Comparison of ENCODE assay signal across 8 mouse cellular contexts in genomic region chr3:96556651-96557635, GRCm38 (mm10). TPM values are rescaled to one million over a fixed set of nuclear protein-coding genes. Genes with fewer than 3 reads are reported as not detected.
DNase-seq lines count a peak whose midpoint lies in the region; ATAC-seq and TF ChIP-seq lines count a peak whose summit lies in the region.

No protein-coding gene starts in this region.

- WGBS in forebrain, embryonic 11.5 days, result 11% methylated on average over 22 of the region's 22 CpGs
- WGBS in intestine, embryonic 15.5 days, result 2% methylated on average over 22 of the region's 22 CpGs
- WGBS in macrophage (ENCODE audit: missing documents), result 1% methylated on average over 18 of the region's 22 CpGs

- H3K4me1 ChIP-seq in ES-Bruce4 (ENCODE audit: control insufficient read depth, insufficient read depth, low read length), result no peaks in the 10 kb centered on the region
- peaks cover 10% of the 10 kb centered on the region for H3K4me1 ChIP-seq in forebrain, embryonic 11.5 days (replicated peaks; ENCODE audit: control insufficient read depth, insufficient read depth, low read length)
- peaks cover 44% of the 10 kb centered on the region for H3K4me1 ChIP-seq in intestine, embryonic 15.5 days (replicated peaks)

- ATAC-seq in forebrain, embryonic 11.5 days (replicated peaks; ENCODE audit: low FRiP score), result no peak
- no peak; the same call in 1 of the 2 replicates for ATAC-seq in intestine, embryonic 15.5 days

- TF ChIP-seq CTCF in ES-Bruce4 (IDR thresholded peaks at IDR 0.05; ENCODE audit: low read depth, low read length), result no peak

- H3K9me3 ChIP-seq in ES-Bruce4 (replicated peaks; ENCODE audit: control insufficient read depth, insufficient read depth, low read length, poor library complexity, severe bottlenecking), result no peaks in the 10 kb centered on the region
- no peaks in the 10 kb centered on the region for H3K9me3 ChIP-seq in forebrain, embryonic 11.5 days (ENCODE audit: control insufficient read depth, low read length)
- H3K9me3 ChIP-seq in intestine, embryonic 15.5 days, result no peaks in the 10 kb centered on the region

- peak overlapping the region; percentile 92 for H3K27ac ChIP-seq in ES-Bruce4 (ENCODE audit: insufficient read depth, low read length)
- peak overlapping the region; percentile 60; the same call in 1 of the 2 replicates for H3K27ac ChIP-seq in forebrain, embryonic 11.5 days (ENCODE audit: low read depth, low read length)
- peak overlapping the region; percentile 95 for H3K27ac ChIP-seq in intestine, embryonic 15.5 days
- peak overlapping the region; percentile 95 for H3K27ac ChIP-seq in macrophage

- peaks cover 48% of the 10 kb centered on the region for H3K79me2 ChIP-seq in macrophage (ENCODE audit: inconsistent target)

- H3K4me2 ChIP-seq in forebrain, embryonic 11.5 days (ENCODE audit: low read depth, low read length, severe bottlenecking), result peak overlapping the region; percentile 86
- peak overlapping the region; percentile 83 for H3K4me2 ChIP-seq in intestine, embryonic 15.5 days (replicated peaks)

- peak overlapping the region; percentile 92 for H3K4me3 ChIP-seq in ES-Bruce4 (ENCODE audit: low read depth, low read length)
- H3K4me3 ChIP-seq in forebrain, embryonic 11.5 days (ENCODE audit: low read depth, low read length), result peak overlapping the region; percentile 65
- H3K4me3 ChIP-seq in intestine, embryonic 15.5 days (replicated peaks), result peak overlapping the region; percentile 62
- H3K4me3 ChIP-seq in macrophage (ENCODE audit: inconsistent target), result peak overlapping the region; percentile 98

- peak; percentile 46 for DNase-seq in 3T3-L1 (ENCODE audit: low read depth, low spot score)
- no peak for DNase-seq in forebrain, embryonic 11.5 days (ENCODE audit: low spot score)
- DNase-seq in thymus, postnatal 0 days (ENCODE audit: low spot score), result peak; percentile 79
- no peak for DNase-seq in urinary bladder, adult 2 months (ENCODE audit: low spot score)
- DNase-seq in frontal cortex, postnatal 10 days (ENCODE audit: low spot score in 2 of 2), result no peak

- TF ChIP-seq EP300 in ES-Bruce4 (IDR thresholded peaks at IDR 0.05; ENCODE audit: insufficient read depth, low read depth, low read length), result no peak

- H3K36me3 ChIP-seq in ES-Bruce4 (ENCODE audit: control insufficient read depth, insufficient read depth, low read length, poor library complexity, severe bottlenecking) (peaks cover 32% of the 10 kb centered on the region), macrophage (ENCODE audit: inconsistent target) (peaks cover 17% of the 10 kb centered on the region; the same call in 1 of the 2 replicates)
- H3K36me3 ChIP-seq in forebrain, embryonic 11.5 days (ENCODE audit: control insufficient read depth, insufficient read depth, low read length), result peaks cover 6% of the 10 kb centered on the region; the same call in 1 of the 2 replicates
- H3K36me3 ChIP-seq in intestine, embryonic 15.5 days, result peaks cover 9% of the 10 kb centered on the region; the same call in 1 of the 2 replicates

- TF ChIP-seq POLR2A in ES-Bruce4 (IDR thresholded peaks at IDR 0.05; ENCODE audit: insufficient read depth, low read length), result no peak

- peak overlapping the region; percentile 80 for H3K9ac ChIP-seq in ES-Bruce4 (ENCODE audit: low read depth, poor library complexity, severe bottlenecking)
- peak overlapping the region; percentile 57 for H3K9ac ChIP-seq in forebrain, embryonic 11.5 days (ENCODE audit: low read length)
- peak overlapping the region; percentile 54 for H3K9ac ChIP-seq in intestine, embryonic 15.5 days

- H3K27me3 ChIP-seq in ES-Bruce4 (ENCODE audit: control insufficient read depth, insufficient read depth, low read length, poor library complexity, severe bottlenecking), result no peaks in the 10 kb centered on the region
- H3K27me3 ChIP-seq in forebrain, embryonic 11.5 days (ENCODE audit: control insufficient read depth, insufficient read depth, low read length), result no peaks in the 10 kb centered on the region
- no peaks in the 10 kb centered on the region for H3K27me3 ChIP-seq in intestine, embryonic 15.5 days (replicated peaks)

RNA-seq across cellular contexts. Expression of gene Txnip, which starts 0.8 kb away (rescaled TPM):
- 450 and 464 TPM in 2 replicates for polyA plus RNA-seq in ES-Bruce4 (2011; ENCODE audit: insufficient read depth, insufficient read length, low read depth, missing spikeins)
- polyA plus RNA-seq in forebrain, embryonic 11.5 days (2014; fragmentation: Nextera tagmentation; extraction: Ambion mirVana), result 45.5 and 46.3 TPM in 2 replicates
- 136 and 146 TPM in 2 replicates for polyA plus RNA-seq in intestine, embryonic 15.5 days (2015; fragmentation: Nextera tagmentation; extraction: Ambion mirVana)
- total RNA-seq in macrophage (2018; cell fraction: chromatin; rRNA removed), result 100 to 1,000 TPM in 9 of 26 experiments, 10 to 100 TPM in 16, 1 to 10 TPM in 1; 8.8 to 741 (median 70.0) TPM
- total RNA-seq in macrophage (2018; cell fraction: cytosol; rRNA removed), result 100 to 1,000 TPM in 16 of 26 experiments, 10 to 100 TPM in 10; 12.9 to 504 (median 163) TPM
- total RNA-seq in macrophage (2018; cell fraction: nucleus; rRNA removed), result 100 to 1,000 TPM in 11 of 26 experiments, 10 to 100 TPM in 15; 14.5 to 587 (median 82.2) TPM
- polyA plus RNA-seq in macrophage (2018), result 198 to 536 TPM (median 239 TPM) in 3 replicates
- polyA plus RNA-seq in thymus, postnatal 0 days (2015; fragmentation: Nextera tagmentation; extraction: Ambion mirVana), result 260 TPM in 2 replicates
- polyA plus RNA-seq in urinary bladder, adult 2 months (2012; rRNA removed), result 712 and 742 TPM in 2 replicates

RNA-seq across cellular contexts. Expression of gene Gm16253, which starts 19.8 kb away (rescaled TPM):
- 1.1 and 1.7 TPM in 2 replicates for polyA plus RNA-seq in ES-Bruce4 (2011; ENCODE audit: insufficient read depth, insufficient read length, low read depth, missing spikeins)
- polyA plus RNA-seq in forebrain, embryonic 11.5 days (2014; fragmentation: Nextera tagmentation; extraction: Ambion mirVana), result 1.0 TPM in 1 of 2 replicates, not detected in the other
- polyA plus RNA-seq in intestine, embryonic 15.5 days (2015; fragmentation: Nextera tagmentation; extraction: Ambion mirVana), result 0.67 and 1.5 TPM in 2 replicates
- not detected for total RNA-seq in macrophage (2018; cell fraction: chromatin; rRNA removed)
- total RNA-seq in macrophage (2018; cell fraction: cytosol; rRNA removed), result under 1 TPM in 8 of 26 experiments, not detected in 18; 0.19 to 0.52 (median 0.36) TPM
- not detected for total RNA-seq in macrophage (2018; cell fraction: nucleus; rRNA removed)
- polyA plus RNA-seq in macrophage (2018), result not detected in 3 replicates
- 0.42 and 0.46 TPM in 2 replicates for polyA plus RNA-seq in thymus, postnatal 0 days (2015; fragmentation: Nextera tagmentation; extraction: Ambion mirVana)
- not detected in 2 replicates for polyA plus RNA-seq in urinary bladder, adult 2 months (2012; rRNA removed)

RNA-seq across cellular contexts. Expression of gene Hfe2, which starts 32.0 kb away (rescaled TPM):
- polyA plus RNA-seq in ES-Bruce4 (2011; ENCODE audit: insufficient read depth, insufficient read length, low read depth, missing spikeins) (0.88 and 1.2 TPM in 2 replicates), macrophage (2018) (not detected in 3 replicates)
- 0.69 and 0.77 TPM in 2 replicates for polyA plus RNA-seq in forebrain, embryonic 11.5 days (2014; fragmentation: Nextera tagmentation; extraction: Ambion mirVana)
- 0.29 and 0.37 TPM in 2 replicates for polyA plus RNA-seq in intestine, embryonic 15.5 days (2015; fragmentation: Nextera tagmentation; extraction: Ambion mirVana)
- not detected for total RNA-seq in macrophage (2018; cell fraction: chromatin; rRNA removed)
- not detected for total RNA-seq in macrophage (2018; cell fraction: cytosol; rRNA removed)
- not detected for total RNA-seq in macrophage (2018; cell fraction: nucleus; rRNA removed)
- 0.13 and 0.18 TPM in 2 replicates for polyA plus RNA-seq in thymus, postnatal 0 days (2015; fragmentation: Nextera tagmentation; extraction: Ambion mirVana)
- polyA plus RNA-seq in urinary bladder, adult 2 months (2012; rRNA removed), result 0.09 and 0.11 TPM in 2 replicates

RNA-seq across cellular contexts. Expression of gene Polr3gl, which starts 37.0 kb away (rescaled TPM):
- 16.2 and 22.8 TPM in 2 replicates for polyA plus RNA-seq in ES-Bruce4 (2011; ENCODE audit: insufficient read depth, insufficient read length, low read depth, missing spikeins)
- 22.0 and 28.4 TPM in 2 replicates for polyA plus RNA-seq in forebrain, embryonic 11.5 days (2014; fragmentation: Nextera tagmentation; extraction: Ambion mirVana)
- polyA plus RNA-seq in intestine, embryonic 15.5 days (2015; fragmentation: Nextera tagmentation; extraction: Ambion mirVana), result 26.5 and 31.3 TPM in 2 replicates
- 100 to 1,000 TPM in 4 of 26 experiments, 10 to 100 TPM in 22; 12.2 to 172 (median 71.1) TPM for total RNA-seq in macrophage (2018; cell fraction: chromatin; rRNA removed)
- total RNA-seq in macrophage (2018; cell fraction: cytosol; rRNA removed), result 10 to 100 TPM; 19.2 to 53.8 (median 30.2) TPM
- total RNA-seq in macrophage (2018; cell fraction: nucleus; rRNA removed), result 10 to 100 TPM; 16.6 to 93.9 (median 44.1) TPM
- 31.8 to 127 TPM (median 41.1 TPM) in 3 replicates for polyA plus RNA-seq in macrophage (2018)
- 25.8 and 28.8 TPM in 2 replicates for polyA plus RNA-seq in thymus, postnatal 0 days (2015; fragmentation: Nextera tagmentation; extraction: Ambion mirVana)
- 44.4 and 59.0 TPM in 2 replicates for polyA plus RNA-seq in urinary bladder, adult 2 months (2012; rRNA removed)

RNA-seq across cellular contexts. Expression of gene Ankrd34a, which starts 39.5 kb away (rescaled TPM):
- polyA plus RNA-seq in ES-Bruce4 (2011; ENCODE audit: insufficient read depth, insufficient read length, low read depth, missing spikeins) (0.31 and 0.43 TPM in 2 replicates), macrophage (2018) (0.07 to 0.15 TPM in 2 of 3 replicates, not detected in the other)
- polyA plus RNA-seq in forebrain, embryonic 11.5 days (2014; fragmentation: Nextera tagmentation; extraction: Ambion mirVana), result 1.9 and 2.4 TPM in 2 replicates
- polyA plus RNA-seq in intestine, embryonic 15.5 days (2015; fragmentation: Nextera tagmentation; extraction: Ambion mirVana), result 1.9 and 2.3 TPM in 2 replicates
- under 1 TPM in 1 of 26 experiments, not detected in 25; 0.32 TPM for total RNA-seq in macrophage (2018; cell fraction: chromatin; rRNA removed)
- under 1 TPM in 10 of 26 experiments, not detected in 16; 0.03 to 0.22 (median 0.09) TPM for total RNA-seq in macrophage (2018; cell fraction: cytosol; rRNA removed)
- total RNA-seq in macrophage (2018; cell fraction: nucleus; rRNA removed), result under 1 TPM in 2 of 26 experiments, not detected in 24; 0.29 to 0.31 TPM
- polyA plus RNA-seq in thymus, postnatal 0 days (2015; fragmentation: Nextera tagmentation; extraction: Ambion mirVana), result 0.07 and 0.09 TPM in 2 replicates
- 0.70 and 1.1 TPM in 2 replicates for polyA plus RNA-seq in urinary bladder, adult 2 months (2012; rRNA removed)

Comparison
In these comparisons a context has a peak if more than half of its experiments do, and no peak if none do; other contexts are left out.
1. DNase-seq: peak in 3T3-L1 (single experiment) and thymus, postnatal 0 days (single experiment); none in forebrain, embryonic 11.5 days (single experiment), urinary bladder, adult 2 months (single experiment) and frontal cortex, postnatal 10 days (0 of 2).
2. Peak in every context shown above with its lines, with median percentiles within 50 percentile points of each other: H3K27ac ChIP-seq, H3K4me3 ChIP-seq and H3K9ac ChIP-seq.